Mouse (Mus musculus) E14TG2a.4 (cell line): ENCODE results near the gene Rab5b.

Source experiments
- CTCF ChIP-seq: conservative IDR thresholded peaks from 2 replicates; pipeline ENCODE4 v1.5.1; 2014; ENCODE audit warnings: low read length
- NANOG ChIP-seq: IDR thresholded peaks from 2 replicates; pipeline ENCODE4 v1.6.1; 2014; ENCODE audit warnings: borderline replicate concordance, low read length, mixed read lengths

DNA sequence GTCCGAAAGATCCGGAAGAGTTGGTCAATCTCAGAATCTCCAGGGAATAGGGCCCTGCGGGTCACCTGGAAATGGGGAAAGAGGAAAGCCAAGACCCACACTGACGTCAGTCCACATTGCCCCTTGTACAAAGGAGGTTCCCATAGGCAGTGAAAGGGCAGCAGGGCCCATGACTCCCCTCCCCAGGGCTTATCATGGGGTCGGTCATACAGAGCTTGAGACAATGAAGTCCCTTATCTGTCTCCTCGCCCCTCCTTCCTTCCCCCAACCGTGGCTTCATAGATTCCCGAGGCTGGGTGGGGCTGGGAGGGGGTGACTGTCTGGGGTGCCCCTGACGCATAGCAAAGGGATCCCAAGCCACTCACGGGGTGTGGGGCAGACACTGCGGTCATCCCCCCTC is 3.5 kb upstream of the Rab5b start:
- no peak for TF ChIP-seq CTCF
- TF ChIP-seq NANOG = no peak
